Mouse (Mus musculus): ENCODE measurements at regions not wholly inside any gene's neighbourhood (a gene's known extent, or its start where the extent isn't known, plus 50 kb on each side); places are given as distances from the start of the nearest gene placed in this dataset.
A peak's percentile ranks its signal among the peaks of the same experiment; 100 is the strongest.

DNA sequence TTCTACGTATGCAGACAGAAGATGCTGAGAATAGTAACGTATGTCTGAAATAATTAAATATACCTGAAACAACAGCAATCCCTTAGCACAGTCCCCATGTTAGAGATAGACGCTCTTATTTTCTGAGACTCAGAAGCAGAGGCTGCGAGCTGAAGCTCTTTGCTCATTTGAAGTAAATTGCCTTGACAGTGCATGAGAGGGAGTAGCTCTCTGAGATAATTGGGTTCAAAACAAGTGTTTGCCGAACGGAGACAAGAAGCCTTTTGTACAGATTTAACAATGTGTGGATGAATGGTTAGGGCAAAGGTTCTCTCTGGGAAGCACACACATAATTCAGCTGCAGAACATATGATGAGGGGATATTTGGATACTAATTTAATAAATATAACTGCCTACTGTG is 289.1 kb upstream of the Nbea start:
- TF ChIP-seq CTCF (IDR thresholded peaks at IDR 0.05; ENCODE audit: low read depth) = no peak
- no peaks in the 10 kb centered on the region for H3K27me3 ChIP-seq (ENCODE audit: insufficient read depth, low read length)
- H3K4me3 ChIP-seq (ENCODE audit: low read depth, low read length) = no peak overlapping the region
- H3K9ac ChIP-seq = no peak overlapping the region
- no peak for DNase-seq
- H3K4me2 ChIP-seq = no peak overlapping the region
- H3K36me3 ChIP-seq (ENCODE audit: insufficient read depth) = no peaks in the 10 kb centered on the region
- H3K9me3 ChIP-seq (ENCODE audit: low read depth, low read length) = no peaks in the 10 kb centered on the region
- no peaks in the 10 kb centered on the region for H3K4me1 ChIP-seq (ENCODE audit: insufficient read depth)
- no peak for ATAC-seq (ENCODE audit: insufficient read depth)
- no peak overlapping the region for H3K27ac ChIP-seq (ENCODE audit: low read depth)
- WGBS = 70% methylated on average over 6 of the region's 6 CpGs

DNA sequence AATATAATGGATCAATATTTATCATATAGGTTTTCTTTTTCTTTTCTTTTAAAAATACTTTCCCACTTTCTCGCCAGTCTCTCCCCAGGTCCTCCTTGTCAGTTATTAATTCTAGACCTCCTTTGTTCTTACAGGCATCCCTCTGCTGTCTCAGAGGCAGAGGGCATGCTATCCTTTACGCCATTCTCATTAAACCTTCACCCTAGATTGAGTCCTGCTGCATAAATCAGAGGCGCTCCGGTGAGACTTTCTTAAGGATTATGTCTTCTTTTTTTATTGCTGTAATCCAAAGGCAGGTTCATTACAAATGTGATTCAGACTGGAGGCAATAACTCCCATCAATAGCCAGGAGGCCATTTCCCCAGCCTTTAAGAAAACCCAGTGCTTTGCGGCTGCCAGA is 288.3 kb upstream of the Nbea start:
- H3K27ac ChIP-seq (ENCODE audit: low read depth) = no peak overlapping the region
- DNase-seq (no peak), ATAC-seq (ENCODE audit: insufficient read depth) (no peak)
- no peak overlapping the region for H3K9ac ChIP-seq
- no peaks in the 10 kb centered on the region for H3K36me3 ChIP-seq (ENCODE audit: insufficient read depth)
- no peaks in the 10 kb centered on the region for H3K4me1 ChIP-seq (ENCODE audit: insufficient read depth)
- no peak overlapping the region for H3K4me2 ChIP-seq
- WGBS = 86% methylated on average over 5 of the region's 5 CpGs
- no peaks in the 10 kb centered on the region for H3K9me3 ChIP-seq (ENCODE audit: low read depth, low read length)
- H3K27me3 ChIP-seq (ENCODE audit: insufficient read depth, low read length) = no peaks in the 10 kb centered on the region
- TF ChIP-seq CTCF (IDR thresholded peaks at IDR 0.05; ENCODE audit: low read depth) = no peak
- H3K4me3 ChIP-seq (ENCODE audit: low read depth, low read length) = no peak overlapping the region

DNA sequence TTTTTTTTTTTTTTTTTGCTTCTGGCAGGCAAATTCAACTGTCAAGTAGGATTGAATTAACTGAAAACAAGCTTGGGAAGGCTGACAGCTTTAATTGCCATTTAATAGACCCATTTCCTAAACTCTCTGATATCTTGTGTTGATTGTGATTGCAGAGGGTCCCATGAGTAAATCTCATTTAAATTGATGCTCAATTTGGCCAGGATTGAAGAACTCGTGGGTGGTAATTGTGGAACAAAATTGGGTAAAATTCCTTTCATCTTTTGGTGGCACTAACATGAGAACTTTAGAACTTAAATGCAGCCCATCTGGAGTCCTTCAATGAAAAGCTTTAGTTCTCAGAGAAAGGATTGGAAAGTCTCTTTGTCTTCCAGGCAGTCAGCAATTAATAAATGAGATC is 287.7 kb upstream of the Nbea start:
- H3K4me1 ChIP-seq (ENCODE audit: insufficient read depth) = no peaks in the 10 kb centered on the region
- 53% methylated on average over 1 of the region's 1 CpGs for WGBS
- no peak overlapping the region for H3K9ac ChIP-seq
- no peak overlapping the region for H3K27ac ChIP-seq (ENCODE audit: low read depth)
- no peaks in the 10 kb centered on the region for H3K27me3 ChIP-seq (ENCODE audit: insufficient read depth, low read length)
- H3K4me2 ChIP-seq = no peak overlapping the region
- no peaks in the 10 kb centered on the region for H3K9me3 ChIP-seq (ENCODE audit: low read depth, low read length)
- no peaks in the 10 kb centered on the region for H3K36me3 ChIP-seq (ENCODE audit: insufficient read depth)
- ATAC-seq (ENCODE audit: insufficient read depth) = no peak
- no peak for DNase-seq
- no peak overlapping the region for H3K4me3 ChIP-seq (ENCODE audit: low read depth, low read length)
- TF ChIP-seq CTCF (IDR thresholded peaks at IDR 0.05; ENCODE audit: low read depth) = no peak

DNA sequence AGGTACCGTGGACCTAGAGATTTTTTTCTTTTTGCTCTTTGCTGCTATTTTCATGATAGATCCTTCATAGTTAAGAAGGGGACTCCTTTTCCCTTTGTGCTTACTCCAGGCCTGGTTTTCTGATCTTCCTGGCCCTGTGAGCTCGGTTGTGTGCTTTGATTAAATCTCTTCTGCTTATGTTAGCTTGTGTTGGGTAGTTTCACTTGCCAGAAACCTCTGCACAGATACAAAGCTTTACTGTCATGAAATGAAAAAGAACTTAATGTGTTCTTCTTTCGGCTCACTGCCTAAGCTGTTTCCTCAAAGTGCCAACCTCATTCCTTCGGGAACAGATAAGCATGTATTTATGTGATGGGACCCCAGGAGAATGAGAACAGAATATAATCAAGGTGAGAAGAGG is 274.1 kb upstream of the Nbea start:
- no peak for TF ChIP-seq CTCF (IDR thresholded peaks at IDR 0.05; ENCODE audit: low read depth)
- Histone ChIP-seq H3K36me3 (ENCODE audit: insufficient read depth) (no peaks in the 10 kb centered on the region), H3K9ac (no peak overlapping the region), H3K27me3 (ENCODE audit: insufficient read depth, low read length) (no peaks in the 10 kb centered on the region), H3K9me3 (ENCODE audit: low read depth, low read length) (no peaks in the 10 kb centered on the region), H3K4me2 (no peak overlapping the region), H3K4me1 (ENCODE audit: insufficient read depth) (no peaks in the 10 kb centered on the region), H3K27ac (ENCODE audit: low read depth) (no peak overlapping the region), H3K4me3 (ENCODE audit: low read depth, low read length) (no peak overlapping the region)
- no peak for DNase-seq
- no peak for ATAC-seq (ENCODE audit: insufficient read depth)
- 38% methylated on average over 4 of the region's 4 CpGs for WGBS

DNA sequence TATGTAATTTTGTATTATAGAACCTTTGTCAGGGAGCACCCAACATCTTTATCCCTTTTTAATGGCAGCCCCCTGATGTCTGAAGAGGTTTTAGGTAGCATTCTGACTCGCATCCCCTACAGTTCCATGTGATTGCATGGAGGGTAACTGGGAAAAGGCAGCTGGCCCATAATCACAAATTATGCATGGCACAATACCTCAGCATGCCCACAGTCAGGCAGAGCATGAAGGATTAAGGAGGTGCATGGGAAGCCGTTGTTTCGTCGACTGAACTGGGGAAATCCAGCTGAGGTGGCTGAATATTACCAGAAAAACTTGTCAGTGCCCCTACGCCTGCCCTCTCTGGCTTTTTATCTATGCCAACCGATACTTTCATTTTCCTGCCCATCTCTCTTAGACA is 272.8 kb upstream of the Nbea start:
- Histone ChIP-seq H3K4me3 (ENCODE audit: low read depth, low read length) (no peak overlapping the region), H3K27ac (ENCODE audit: low read depth) (no peak overlapping the region), H3K27me3 (ENCODE audit: insufficient read depth, low read length) (no peaks in the 10 kb centered on the region), H3K9me3 (ENCODE audit: low read depth, low read length) (no peaks in the 10 kb centered on the region), H3K4me1 (ENCODE audit: insufficient read depth) (no peaks in the 10 kb centered on the region), H3K4me2 (no peak overlapping the region), H3K9ac (no peak overlapping the region), H3K36me3 (ENCODE audit: insufficient read depth) (no peaks in the 10 kb centered on the region)
- DNase-seq = no peak
- no peak for TF ChIP-seq CTCF (IDR thresholded peaks at IDR 0.05; ENCODE audit: low read depth)
- no peak for ATAC-seq (ENCODE audit: insufficient read depth)
- WGBS = 78% methylated on average over 6 of the region's 6 CpGs

DNA sequence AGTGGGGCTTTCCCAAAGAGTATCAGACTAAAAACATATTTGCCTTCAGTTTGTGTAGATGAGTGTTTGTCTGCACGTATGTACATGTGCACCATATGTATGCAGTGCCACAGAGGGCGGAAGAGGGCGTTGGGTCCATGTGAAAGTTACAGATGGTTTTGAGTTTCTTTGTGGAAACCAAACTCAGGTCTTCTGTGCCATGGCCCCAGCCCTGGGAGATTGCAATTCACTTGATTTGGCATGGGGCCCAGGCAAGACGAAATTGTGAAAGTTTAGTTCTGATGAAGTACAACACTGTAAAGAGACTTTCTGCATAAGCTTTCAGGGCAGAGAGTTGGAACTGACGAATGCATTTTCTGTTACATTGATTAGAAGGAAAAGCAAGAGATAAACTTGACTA is 255.4 kb upstream of the Nbea start:
- Histone ChIP-seq H3K36me3 (ENCODE audit: insufficient read depth) (no peaks in the 10 kb centered on the region), H3K27me3 (ENCODE audit: insufficient read depth, low read length) (no peaks in the 10 kb centered on the region), H3K9me3 (ENCODE audit: low read depth, low read length) (no peaks in the 10 kb centered on the region), H3K27ac (ENCODE audit: low read depth) (no peak overlapping the region; the same call in 1 of the 2 replicates), H3K4me2 (no peak overlapping the region), H3K9ac (no peak overlapping the region), H3K4me1 (ENCODE audit: insufficient read depth) (no peaks in the 10 kb centered on the region; the same call in 1 of the 2 replicates), H3K4me3 (ENCODE audit: low read depth, low read length) (no peak overlapping the region)
- peak; percentile 61 for DNase-seq
- ATAC-seq (ENCODE audit: insufficient read depth) = peak; percentile 71; the same call in 1 of the 2 replicates
- no peak for TF ChIP-seq CTCF (IDR thresholded peaks at IDR 0.05; ENCODE audit: low read depth)
- 70% methylated on average over 5 of the region's 5 CpGs for WGBS

DNA sequence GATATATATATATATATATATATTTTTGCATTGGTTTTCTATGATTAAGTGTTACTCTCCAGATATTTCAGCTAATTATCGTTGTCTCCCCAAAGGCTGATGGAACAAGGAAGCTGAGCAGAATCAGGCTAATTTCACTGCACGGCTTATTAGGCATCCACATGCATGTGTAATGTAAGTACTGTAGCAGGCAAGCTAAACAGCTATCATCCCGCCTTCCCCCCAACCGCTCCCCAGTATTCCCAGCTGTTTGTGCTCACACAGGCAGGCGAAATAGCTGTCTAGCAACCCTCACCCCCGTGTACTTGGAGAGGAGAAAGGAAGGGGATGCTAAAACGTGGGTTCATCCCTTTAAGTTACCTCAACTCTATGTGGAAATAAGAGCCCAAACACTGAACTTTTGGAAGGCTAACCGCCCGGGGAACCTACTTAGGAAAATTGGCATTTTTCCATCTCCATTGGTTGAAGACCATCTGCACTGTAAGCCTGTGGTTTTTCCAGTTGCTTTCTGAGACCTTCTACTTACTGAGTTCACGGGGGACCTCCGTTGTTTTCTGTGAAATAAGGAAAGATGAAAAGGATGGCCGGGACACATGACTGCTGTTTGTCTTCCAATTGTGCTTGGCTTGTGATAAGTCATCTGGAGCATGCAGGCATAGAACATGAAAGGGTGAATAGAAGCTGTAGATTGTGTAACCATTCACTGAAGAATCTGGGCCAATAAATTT is 254.7 kb upstream of the Nbea start:
- H3K27me3 ChIP-seq (ENCODE audit: insufficient read depth, low read length) = no peaks in the 10 kb centered on the region
- H3K9me3 ChIP-seq (ENCODE audit: low read depth, low read length) = no peaks in the 10 kb centered on the region
- H3K4me2 ChIP-seq = no peak overlapping the region
- 41% methylated on average over 12 of the region's 12 CpGs for WGBS
- H3K27ac ChIP-seq (ENCODE audit: low read depth) = no peak overlapping the region; the same call in 1 of the 2 replicates
- no peaks in the 10 kb centered on the region; the same call in 1 of the 2 replicates for H3K4me1 ChIP-seq (ENCODE audit: insufficient read depth)
- no peak overlapping the region for H3K9ac ChIP-seq
- TF ChIP-seq CTCF (IDR thresholded peaks at IDR 0.05; ENCODE audit: low read depth) = no peak
- ATAC-seq (ENCODE audit: insufficient read depth) = peak; percentile 72; the same call in 1 of the 2 replicates
- H3K4me3 ChIP-seq (ENCODE audit: low read depth, low read length) = no peak overlapping the region
- H3K36me3 ChIP-seq (ENCODE audit: insufficient read depth) = no peaks in the 10 kb centered on the region
- peak; percentile 66 for DNase-seq

Data from lung, embryonic 14.5 days (tissue).